Mouse (Mus musculus): ENCODE data around the gene Lrrc51. TPM values are rescaled to one million over a fixed set of nuclear protein-coding genes. Genes with fewer than 3 reads are reported as not detected.

The Lrrc51 gene
- total RNA-seq, 2 experiments from 2014 or later: 2.8 to 3.1 TPM

GRCm38 (mm10) chr7:101886274-101886673 is 47.4 kb downstream of the Lrrc51 start:
- no peak for DNase-seq (ENCODE audit: low spot score in 2 of 2)

GRCm38 (mm10) chr7:101884160-101884559 is 49.5 kb downstream of the Lrrc51 start:
- DNase-seq (ENCODE audit: low spot score in 2 of 2): no peak

DNA sequence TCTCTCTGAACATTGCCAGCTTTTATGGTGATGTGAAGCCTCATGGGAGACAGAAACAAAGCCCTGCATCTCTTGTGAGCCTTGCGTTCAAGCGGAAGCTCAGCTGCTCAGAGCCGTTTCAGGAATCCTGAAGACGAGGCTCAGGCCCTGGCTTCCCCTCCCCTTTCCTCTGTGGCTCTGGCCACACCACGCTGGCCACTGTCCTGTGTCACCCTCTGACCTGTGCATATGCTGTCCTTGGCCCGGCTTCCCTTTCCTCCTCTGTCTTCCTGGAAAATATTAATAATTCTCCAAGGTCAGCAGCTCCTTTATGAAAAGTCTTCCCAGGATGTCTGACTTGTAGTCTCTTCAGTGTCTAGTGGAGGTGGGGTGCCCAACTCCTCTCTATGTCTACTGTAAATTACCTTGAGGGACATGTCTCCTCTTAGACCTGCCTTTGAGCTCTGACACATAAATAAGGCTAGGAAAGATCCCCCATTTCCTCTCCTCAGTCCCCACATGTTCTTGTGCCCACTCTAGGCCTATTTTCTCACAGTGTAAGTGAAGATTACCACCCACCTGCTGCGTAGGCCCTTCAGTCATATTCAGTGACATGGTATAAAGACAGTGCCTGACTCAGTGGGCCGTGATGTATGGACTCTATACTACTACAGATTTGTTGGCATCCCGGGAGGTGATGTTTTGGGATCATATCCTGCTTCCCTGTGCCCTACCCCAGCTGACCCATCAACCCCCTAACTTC is 51.1 kb downstream of the Lrrc51 start:
- DNase-seq (ENCODE audit: low spot score in 2 of 2): no peak

DNA sequence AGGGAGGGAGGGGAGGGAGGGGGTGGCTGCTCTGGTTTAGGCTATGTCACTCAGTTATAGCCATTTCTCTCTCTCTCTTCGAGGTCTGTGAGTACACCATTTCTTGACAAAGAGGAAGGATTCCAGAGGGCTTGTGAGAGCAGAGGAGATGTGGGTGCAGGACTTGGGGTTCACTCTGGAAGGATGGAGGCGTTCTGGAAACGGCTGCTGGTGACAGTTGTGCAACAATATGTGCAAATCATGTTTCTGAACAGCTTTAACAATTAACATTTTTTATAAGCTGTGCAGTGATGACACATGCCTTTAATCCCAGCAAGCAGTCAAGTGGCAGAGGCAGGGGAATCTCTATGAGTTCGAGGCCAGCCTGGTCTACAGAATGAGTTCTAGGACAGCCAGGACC is 52.8 kb downstream of the Lrrc51 start:
- no peak for DNase-seq (ENCODE audit: low spot score in 2 of 2)

DNA sequence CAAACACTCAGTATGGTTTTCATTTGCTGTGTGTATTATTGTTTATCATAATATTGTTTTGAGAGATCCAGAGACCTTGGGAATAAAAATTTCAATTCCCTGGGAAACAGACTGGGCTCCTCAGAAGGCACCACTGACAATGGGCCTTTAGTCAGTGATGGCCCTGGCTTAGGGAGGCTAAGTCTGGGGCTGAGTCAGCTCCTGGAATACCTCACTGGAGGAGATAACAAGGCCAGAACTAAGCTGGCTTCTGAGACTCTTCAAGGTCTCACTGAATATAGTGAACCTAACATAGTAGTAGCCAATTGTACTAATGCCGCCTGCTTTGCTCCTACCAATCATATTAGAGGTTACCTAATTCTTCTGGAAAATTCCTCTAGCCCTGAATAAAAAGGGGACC is 57.7 kb downstream of the Lrrc51 start:
- no peak for DNase-seq (ENCODE audit: low spot score in 2 of 2)

DNA sequence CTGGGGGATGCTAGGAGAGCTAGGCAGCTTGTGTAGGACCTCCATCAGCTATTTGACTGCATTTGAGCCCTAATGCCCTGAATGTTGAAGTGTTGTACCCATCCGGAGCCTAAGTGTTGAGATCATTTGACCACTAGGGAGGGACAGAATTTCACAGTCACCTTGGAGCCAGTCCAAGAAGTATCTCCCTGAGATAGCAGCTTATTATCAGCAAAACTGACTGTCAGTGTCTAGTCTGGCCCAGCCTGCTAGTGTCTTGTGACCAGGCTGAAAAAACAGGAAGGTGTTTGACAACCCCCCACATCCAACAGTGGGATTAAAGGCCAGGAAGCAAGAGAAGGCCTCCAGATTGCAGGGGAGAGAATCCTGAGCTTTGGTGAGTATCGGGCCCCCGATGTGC is 62.4 kb downstream of the Lrrc51 start:
- DNase-seq (ENCODE audit: low spot score in 2 of 2): no peak

DNA sequence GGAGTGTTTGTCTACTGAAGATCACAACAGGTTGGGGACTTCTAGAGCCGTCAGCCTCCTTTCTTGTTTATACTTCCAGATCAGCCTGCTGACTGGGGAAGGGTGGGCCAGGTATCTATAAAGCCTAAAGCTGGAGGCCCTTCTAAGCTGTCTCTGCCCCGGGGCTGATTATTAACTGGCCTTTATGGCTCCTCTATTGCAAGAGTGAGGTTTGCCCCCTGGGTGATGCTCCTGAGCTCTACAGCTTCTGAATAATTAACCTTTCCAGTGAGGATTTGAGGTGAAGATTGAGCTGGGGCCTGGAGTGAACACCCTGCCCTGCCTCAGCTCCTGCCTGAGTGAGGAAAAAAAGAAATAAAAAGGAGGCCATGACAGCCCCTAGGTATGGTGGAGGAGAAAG is 63.1 kb downstream of the Lrrc51 start, which contains the start of gene Folr1:
TSS of gene Folr1 (minus strand) at position 160 of the 400 bp plus-strand sequence.
- DNase-seq (ENCODE audit: low spot score in 2 of 2): no peak

GRCm38 (mm10) chr7:101869163-101869500 is 64.6 kb downstream of the Lrrc51 start:
- no peak for DNase-seq (ENCODE audit: low spot score in 2 of 2)

DNA sequence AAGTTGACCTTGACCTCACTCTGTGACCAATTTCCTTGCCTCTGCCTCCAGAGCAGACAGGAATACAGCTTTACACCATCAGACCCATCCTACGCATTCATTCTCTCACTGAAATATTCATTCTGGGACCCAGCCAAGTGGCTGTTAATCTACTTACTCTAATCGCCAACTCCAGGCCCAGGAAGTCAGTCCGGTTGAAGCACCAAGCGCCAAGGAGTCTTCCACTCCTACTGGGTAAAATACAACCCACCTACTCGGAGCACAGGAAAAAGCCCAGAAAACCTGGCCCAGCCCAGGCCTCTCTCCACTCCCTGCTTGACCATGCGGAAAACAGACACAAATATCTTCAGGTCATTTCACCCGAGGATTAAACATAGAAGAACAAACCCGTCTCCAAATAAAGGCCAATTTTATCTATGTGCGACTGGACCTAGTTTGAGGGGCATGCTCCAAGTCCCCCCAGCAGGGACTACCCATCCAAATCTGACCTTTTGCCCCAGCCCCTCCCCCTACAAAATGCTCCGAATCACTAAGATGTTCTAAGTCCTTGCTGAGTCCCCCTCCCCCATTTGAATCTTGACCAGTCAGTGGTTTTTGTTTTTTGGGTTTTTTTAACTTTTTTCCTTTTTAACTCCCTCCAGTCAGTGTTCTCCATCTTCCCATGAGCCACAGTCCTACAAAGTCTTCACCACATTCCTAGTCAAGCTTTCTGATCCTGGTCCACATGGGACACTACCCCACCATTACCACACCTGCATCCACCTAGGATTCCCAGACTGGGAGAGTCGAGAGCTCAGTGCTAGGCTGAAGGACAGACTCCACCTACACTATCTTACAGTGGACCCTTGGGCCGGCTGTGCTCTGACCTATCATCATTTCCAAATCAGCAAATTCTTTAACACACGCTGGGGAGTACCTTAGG is 65.2 kb downstream of the Lrrc51 start:
- DNase-seq (ENCODE audit: low spot score in 2 of 2): no peak

GRCm38 (mm10) chr7:101867482-101867881 is 66.2 kb downstream of the Lrrc51 start:
- DNase-seq (ENCODE audit: low spot score in 2 of 2): no peak

DNA sequence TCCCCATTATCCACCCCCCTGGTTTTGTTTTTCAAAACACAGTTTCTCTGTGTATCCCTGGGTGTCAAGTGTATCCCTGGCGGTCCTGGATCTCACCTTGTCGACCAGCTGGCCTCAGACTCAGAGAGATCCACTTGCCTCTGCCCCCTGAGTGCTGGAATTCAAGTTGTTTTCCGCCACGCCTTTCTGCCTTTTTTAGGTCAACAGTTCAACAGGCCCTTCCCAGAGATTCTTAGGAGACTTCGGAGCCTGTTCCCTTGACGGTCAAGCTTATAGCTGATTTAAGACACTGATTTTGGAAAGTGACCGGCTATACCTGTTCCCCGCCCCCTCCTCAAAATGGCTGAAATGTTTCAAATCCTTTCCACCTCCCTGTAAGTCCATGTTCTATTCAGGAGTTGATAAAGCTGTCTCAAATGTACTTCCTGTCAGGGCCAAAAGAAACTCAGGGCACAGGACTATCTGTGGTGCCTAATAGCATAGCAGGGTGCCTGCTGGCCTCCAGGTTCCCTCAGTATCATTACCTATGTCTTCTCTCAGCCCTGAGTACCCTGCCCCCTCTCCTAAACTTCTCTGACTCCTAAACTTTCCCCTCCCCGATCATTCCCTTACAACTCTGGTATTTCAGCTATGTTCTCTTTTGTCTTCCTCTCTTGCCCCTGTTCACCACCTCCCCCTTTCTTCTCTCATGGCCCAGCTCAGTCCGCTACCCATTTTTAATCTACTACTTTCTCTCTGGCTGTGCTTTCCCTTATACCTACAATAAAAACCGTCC is 67.0 kb downstream of the Lrrc51 start:
- DNase-seq (ENCODE audit: low spot score in 2 of 2): no peak

GRCm38 (mm10) chr7:101863415-101863814 is 70.3 kb downstream of the Lrrc51 start, which contains the start of gene Anapc15:
Anapc15 (plus strand) TSS chr7:101863715.
- DNase-seq (ENCODE audit: low spot score in 2 of 2): no peak

Small RNAs within 50 kb of the gene (microRNA-seq; reads per million reads assigned to microRNA genes)
- not detected for gene Gm22655

Other genes starting within 250 kb of the Lrrc51 start
- gene Phox2a, start 115.6 kb downstream of the Lrrc51 start, total RNA-seq (2021): under 1 TPM; 0.26 to 0.27 TPM
- gene Inppl1, start 95.7 kb downstream of the Lrrc51 start, total RNA-seq (2021): 100 to 1,000 TPM in 1 of 2 experiments, 10 to 100 TPM in 1; 95.1 to 101 TPM
- gene Folr2, start 76.7 kb downstream of the Lrrc51 start, total RNA-seq (2021): 1 to 10 TPM; 6.4 to 9.1 TPM
- 10 to 100 TPM; 21.4 to 24.4 TPM for gene Anapc15, start 70.2 kb downstream of the Lrrc51 start, total RNA-seq (2021)
- gene Folr1, start 63.1 kb downstream of the Lrrc51 start, total RNA-seq (2021): 1 to 10 TPM; 1.1 to 1.6 TPM
- 100 to 1,000 TPM; 105 to 106 TPM for gene Lamtor1, start 28.0 kb downstream of the Lrrc51 start, total RNA-seq (2021)
- gene Tomt, start 27.5 kb downstream of the Lrrc51 start, total RNA-seq (2021): under 1 TPM in 1 of 2 experiments, not detected in 1; 0.10 TPM
- gene Numa1, start 216 bp upstream of the Lrrc51 start, total RNA-seq (2021): 100 to 1,000 TPM; 115 to 123 TPM
- 1 to 10 TPM; 5.0 to 6.2 TPM for gene Il18bp, start 84.8 kb upstream of the Lrrc51 start, total RNA-seq (2021)
- gene Rnf121, start 131.6 kb upstream of the Lrrc51 start, total RNA-seq (2021): 10 to 100 TPM; 27.4 to 31.3 TPM
- 10 to 100 TPM; 14.5 to 18.6 TPM for gene Xndc1, start 131.6 kb upstream of the Lrrc51 start, total RNA-seq (2021)
- gene Xntrpc, start 131.8 kb upstream of the Lrrc51 start, total RNA-seq (2021): 1 to 10 TPM; 1.4 to 2.6 TPM
- gene Trpc2, start 149.2 kb upstream of the Lrrc51 start, total RNA-seq (2021): under 1 TPM; 0.29 to 0.93 TPM
- gene Art1, start 167.8 kb upstream of the Lrrc51 start, total RNA-seq (2021): 100 to 1,000 TPM; 223 to 276 TPM
- gene Art5, start 175.6 kb upstream of the Lrrc51 start, total RNA-seq (2021): 10 to 100 TPM in 1 of 2 experiments, 1 to 10 TPM in 1; 8.8 to 13.6 TPM
- gene Chrna10, start 182.9 kb upstream of the Lrrc51 start, total RNA-seq (2021): not detected